Mouse (Mus musculus) midbrain, embryonic 16.5 days (tissue): Measurements from ENCODE around the gene Nol10. TPM values are rescaled to one million over a fixed set of nuclear protein-coding genes. Genes with fewer than 3 reads are reported as not detected.
"Not testable (repeated sequence)": the region's sequence is repeated elsewhere in the genome, so short reads cannot be mapped to it uniquely, and the experiment has no call there.

Experiments used
- ATAC-seq: fragments of 200-750 bp; cut with Nextera tagmentation; 2 replicates; pipeline ENCODE4 v1.8.0; 2017; ENCODE audit warnings: moderate TSS enrichment
- H3K27ac ChIP-seq: fragments of 300-500 bp; sonication (generic); 2 replicates; pipeline ENCODE4 v1.5.1; 2014; ENCODE audit warnings: mild to moderate bottlenecking, low read length, mixed read lengths
- H3K27me3 ChIP-seq: fragments of 300-500 bp; sonication (generic); 2 replicates; pipeline ENCODE4 v1.6.1; 2014; ENCODE audit warnings: low read depth, low read length, mixed read lengths; ENCODE audit not compliant: control insufficient read depth, insufficient read depth
- H3K36me3 ChIP-seq: fragments of 300-500 bp; sonication (generic); 2 replicates; pipeline ENCODE4 v1.6.1; 2014; ENCODE audit warnings: mild to moderate bottlenecking, low read length, moderate library complexity, mixed read lengths; ENCODE audit not compliant: control insufficient read depth, insufficient read depth
- H3K4me1 ChIP-seq: fragments of 300-500 bp; sonication (generic); 2 replicates; pipeline ENCODE4 v1.6.1; 2014; ENCODE audit warnings: mild to moderate bottlenecking, low read length, mixed read lengths; ENCODE audit not compliant: control insufficient read depth, insufficient read depth
- H3K4me2 ChIP-seq: fragments of 300-500 bp; sonication (generic); 2 replicates; pipeline ENCODE4 v1.6.1; 2014; ENCODE audit warnings: mild to moderate bottlenecking, low read length, mixed read lengths
- H3K4me3 ChIP-seq: fragments of 300-500 bp; sonication (generic); 2 replicates; pipeline ENCODE4 v1.5.1; 2014; ENCODE audit warnings: low read depth, mild to moderate bottlenecking, low read length, moderate library complexity, mixed read lengths
- H3K9ac ChIP-seq: fragments of 300-500 bp; sonication (generic); 2 replicates; pipeline ENCODE4 v1.6.1; 2014; ENCODE audit warnings: low read depth, low read length, mixed read lengths
- H3K9me3 ChIP-seq: fragments of 300-500 bp; sonication (generic); replicated peaks from 2 replicates; pipeline ENCODE4 v1.6.1; 2014; ENCODE audit warnings: mild to moderate bottlenecking, low read length, mixed read lengths; ENCODE audit not compliant: control insufficient read depth, poor library complexity, severe bottlenecking
- WGBS: fragments of 180-500 bp; shearing (Covaris S2); extraction: QIAGEN DNeasy Blood & Tissue Kit; methylation state at CpG from one replicate; pipeline ENCODE4 v1.1.7; 2014; 5-methylcytosine and 5-hydroxymethylcytosine counted together
- polyA plus RNA-seq: library from polyadenylated mRNA; unstranded; fragments of >200 nt; fragmentation: Nextera tagmentation; extraction: Ambion mirVana; gene quantifications from 2 replicates; pipeline ENCODE4 v1.2.1, GENCODE M21; 2015

The Nol10 gene
- polyA plus RNA-seq, 1 experiment from 2014 or later, result 22.3 TPM

- H3K4me2 ChIP-seq, result no peak overlapping the region
- 77% methylated on average over 4 of the region's 4 CpGs for WGBS
Observed at GRCm38 (mm10) chr12:17450908-17451307, 102.7 kb downstream of the Nol10 start.

GRCm38 (mm10) chr12:17452273-17452672 lies 104.0 kb downstream of the Nol10 start:
- no peak for ATAC-seq
- Histone ChIP-seq H3K4me2 (no peak overlapping the region), H3K4me1 (no peaks in the 10 kb centered on the region), H3K9ac (no peak overlapping the region), H3K27ac (no peak overlapping the region), H3K4me3 (no peak overlapping the region), H3K9me3 (no peaks in the 10 kb centered on the region), H3K36me3 (no peaks in the 10 kb centered on the region), H3K27me3 (no peaks in the 10 kb centered on the region)
- 56% methylated on average over 1 of the region's 1 CpGs for WGBS

More at GRCm38 (mm10) chr12:17450908-17451307, 102.7 kb downstream of the Nol10 start:
- Histone ChIP-seq H3K4me1 (no peaks in the 10 kb centered on the region), H3K27ac (no peak overlapping the region), H3K4me3 (no peak overlapping the region), H3K27me3 (no peaks in the 10 kb centered on the region), H3K9ac (no peak overlapping the region), H3K9me3 (no peaks in the 10 kb centered on the region), H3K36me3 (no peaks in the 10 kb centered on the region)
- ATAC-seq, result no peak

- H3K36me3 ChIP-seq, result no peaks in the 10 kb centered on the region
- WGBS, result 79% methylated on average over 5 of the region's 5 CpGs
Observed at GRCm38 (mm10) chr12:17453918-17454317, 105.7 kb downstream of the Nol10 start.

GRCm38 (mm10) chr12:17455096-17455495 lies 106.8 kb downstream of the Nol10 start:
- H3K27ac ChIP-seq, result no peak overlapping the region
- 92% methylated on average over 5 of the region's 5 CpGs for WGBS

More at GRCm38 (mm10) chr12:17453918-17454317, 105.7 kb downstream of the Nol10 start:
- Histone ChIP-seq H3K4me3 (no peak overlapping the region), H3K27me3 (no peaks in the 10 kb centered on the region), H3K9ac (no peak overlapping the region), H3K9me3 (no peaks in the 10 kb centered on the region), H3K4me2 (no peak overlapping the region), H3K4me1 (no peaks in the 10 kb centered on the region), H3K27ac (no peak overlapping the region)
- no peak for ATAC-seq

GRCm38 (mm10) chr12:17459223-17459622 lies 111.0 kb downstream of the Nol10 start:
- not testable (repeated sequence) for H3K9ac ChIP-seq, H3K9me3 ChIP-seq, H3K36me3 ChIP-seq, H3K27ac ChIP-seq, H3K27me3 ChIP-seq, H3K4me2 ChIP-seq, H3K4me3 ChIP-seq, ATAC-seq, H3K4me1 ChIP-seq
- 88% methylated on average over 4 of the region's 4 CpGs for WGBS

More at GRCm38 (mm10) chr12:17455096-17455495, 106.8 kb downstream of the Nol10 start:
- Histone ChIP-seq H3K4me2 (no peak overlapping the region), H3K36me3 (no peaks in the 10 kb centered on the region), H3K9me3 (no peaks in the 10 kb centered on the region), H3K4me1 (no peaks in the 10 kb centered on the region), H3K4me3 (no peak overlapping the region), H3K9ac (no peak overlapping the region), H3K27me3 (no peaks in the 10 kb centered on the region)
- no peak for ATAC-seq

- ATAC-seq, result no peak
- 39% methylated on average over 4 of the region's 4 CpGs for WGBS
- no peaks in the 10 kb centered on the region for H3K27me3 ChIP-seq
Observed at GRCm38 (mm10) chr12:17463706-17464105, 115.4 kb downstream of the Nol10 start.

GRCm38 (mm10) chr12:17464550-17464949 lies 116.3 kb downstream of the Nol10 start:
- H3K27me3 ChIP-seq, ATAC-seq, H3K4me1 ChIP-seq, H3K4me2 ChIP-seq, H3K4me3 ChIP-seq, H3K9me3 ChIP-seq, H3K27ac ChIP-seq, H3K36me3 ChIP-seq, H3K9ac ChIP-seq: not testable (repeated sequence)
- 83% methylated on average over 5 of the region's 5 CpGs for WGBS

More at GRCm38 (mm10) chr12:17463706-17464105, 115.4 kb downstream of the Nol10 start:
- no peaks in the 10 kb centered on the region for H3K4me1 ChIP-seq
- no peak overlapping the region for H3K4me2 ChIP-seq
- H3K36me3 ChIP-seq, result no peaks in the 10 kb centered on the region
- no peak overlapping the region for H3K4me3 ChIP-seq
- H3K9me3 ChIP-seq, result 0 out of 2 replicates have a peak, but pooled peaks cover 2% of the 10 kb centered on the region
- H3K9ac ChIP-seq, result no peak overlapping the region
- H3K27ac ChIP-seq, result no peak overlapping the region

- Histone ChIP-seq H3K4me3 (no peak overlapping the region), H3K36me3 (no peaks in the 10 kb centered on the region), H3K27me3 (no peaks in the 10 kb centered on the region), H3K4me1 (no peaks in the 10 kb centered on the region), H3K27ac (no peak overlapping the region), H3K4me2 (no peak overlapping the region), H3K9ac (no peak overlapping the region), H3K9me3 (0 out of 2 replicates have a peak, but pooled peaks cover 2% of the 10 kb centered on the region)
- ATAC-seq, result no peak
- WGBS, result 91% methylated on average over 4 of the region's 4 CpGs
Observed at GRCm38 (mm10) chr12:17466791-17467190, 118.5 kb downstream of the Nol10 start.

GRCm38 (mm10) chr12:17468359-17468758 lies 120.1 kb downstream of the Nol10 start:
- no peaks in the 10 kb centered on the region for H3K36me3 ChIP-seq
- no peak overlapping the region for H3K9ac ChIP-seq
- H3K9me3 ChIP-seq, result no peaks in the 10 kb centered on the region
- ATAC-seq, result no peak
- WGBS, result 67% methylated on average over 3 of the region's 3 CpGs
- no peak overlapping the region for H3K27ac ChIP-seq
- no peak overlapping the region for H3K4me2 ChIP-seq
- H3K4me3 ChIP-seq, result no peak overlapping the region
- H3K4me1 ChIP-seq, result no peaks in the 10 kb centered on the region
- no peaks in the 10 kb centered on the region for H3K27me3 ChIP-seq
